Mouse (Mus musculus) neural tube, embryonic 15.5 days (tissue): Measurements from ENCODE around the gene Acsf2. TPM values are rescaled to one million over a fixed set of nuclear protein-coding genes. Genes with fewer than 3 reads are reported as not detected.
A peak's percentile ranks its signal among the peaks of the same experiment; 100 is the strongest.

ENCODE experiments used
- ATAC-seq: fragments of 200-750 bp; cut with Nextera tagmentation; 2 replicates; pipeline ENCODE4 v1.8.0; 2017; ENCODE audit warnings: mild to moderate bottlenecking, moderate TSS enrichment, moderate library complexity; ENCODE audit not compliant: low FRiP score
- H3K27ac ChIP-seq: fragments of 300-500 bp; sonication (generic); replicated peaks from 2 replicates; pipeline ENCODE4 v1.5.1; 2015; ENCODE audit warnings: mild to moderate bottlenecking, inconsistent platforms
- H3K27me3 ChIP-seq: fragments of 300-500 bp; sonication (generic); replicated peaks from 2 replicates; pipeline ENCODE4 v1.6.1; 2015; ENCODE audit warnings: inconsistent platforms
- H3K36me3 ChIP-seq: fragments of 300-500 bp; sonication (generic); 2 replicates; pipeline ENCODE4 v1.6.1; 2015; ENCODE audit warnings: inconsistent platforms
- H3K4me1 ChIP-seq: fragments of 300-500 bp; sonication (generic); 2 replicates; pipeline ENCODE4 v1.6.1; 2015; ENCODE audit warnings: inconsistent platforms
- H3K4me2 ChIP-seq: fragments of 300-500 bp; sonication (generic); 2 replicates; pipeline ENCODE4 v1.6.1; 2015; ENCODE audit warnings: inconsistent platforms, mild to moderate bottlenecking, moderate library complexity
- H3K4me3 ChIP-seq: fragments of 300-500 bp; sonication (generic); replicated peaks from 2 replicates; pipeline ENCODE4 v1.5.1; 2015; ENCODE audit warnings: mild to moderate bottlenecking, inconsistent platforms
- H3K9ac ChIP-seq: fragments of 300-500 bp; sonication (generic); replicated peaks from 2 replicates; pipeline ENCODE4 v1.6.1; 2015; ENCODE audit warnings: mild to moderate bottlenecking, inconsistent platforms
- H3K9me3 ChIP-seq: fragments of 300-500 bp; sonication (generic); replicated peaks from 2 replicates; pipeline ENCODE4 v1.6.1; 2016; ENCODE audit warnings: inconsistent platforms
- WGBS: fragments of 180-500 bp; shearing (Covaris S2); methylation state at CpG from one replicate; pipeline ENCODE4 v1.1.7; 2015; ENCODE audit warnings: mixed read lengths; 5-methylcytosine and 5-hydroxymethylcytosine counted together
- polyA plus RNA-seq: library from polyadenylated mRNA; unstranded; fragments of >200 nt; fragmentation: Nextera tagmentation; extraction: Ambion mirVana; gene quantifications from 2 replicates; pipeline ENCODE4 v1.2.1, GENCODE M21; 2015

Gene Acsf2
- polyA plus RNA-seq, 1 experiment from 2014 or later = 1.1 TPM

DNA sequence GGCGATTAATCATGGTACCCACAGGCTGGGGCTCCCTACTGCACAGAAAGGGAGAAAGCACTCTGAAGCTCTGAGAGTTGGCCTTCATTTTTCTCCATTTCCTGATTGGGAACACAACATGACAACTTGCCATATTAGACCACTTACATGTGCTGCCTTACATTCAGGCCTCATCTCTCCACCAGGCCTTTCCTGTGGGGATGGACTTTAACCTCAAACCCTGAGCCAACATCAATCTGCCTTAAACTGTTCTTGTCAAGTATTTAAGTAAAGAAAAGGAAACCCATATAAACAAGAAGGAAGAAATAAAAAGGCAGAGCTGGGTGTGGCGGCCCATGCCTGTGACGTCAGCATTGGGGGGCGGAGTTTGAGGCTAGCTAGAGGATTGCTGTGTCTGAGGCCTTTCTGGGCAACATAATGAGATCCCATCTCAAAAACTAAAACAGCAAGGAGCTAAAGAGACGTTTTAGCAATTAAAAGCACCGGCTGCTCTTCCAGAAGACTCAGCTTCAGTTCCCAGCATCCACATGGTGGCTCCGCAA is 5.3 kb downstream of the Acsf2 start:
- Histone ChIP-seq H3K9ac (no peak overlapping the region), H3K4me1 (peaks cover 5% of the 10 kb centered on the region), H3K27ac (no peak overlapping the region), H3K36me3 (no peaks in the 10 kb centered on the region), H3K4me2 (no peak overlapping the region), H3K4me3 (no peak overlapping the region), H3K9me3 (no peaks in the 10 kb centered on the region), H3K27me3 (peaks cover 8% of the 10 kb centered on the region; the same call in 1 of the 2 replicates)
- no peak for ATAC-seq
- 75% methylated on average over 7 of the region's 7 CpGs for WGBS

DNA sequence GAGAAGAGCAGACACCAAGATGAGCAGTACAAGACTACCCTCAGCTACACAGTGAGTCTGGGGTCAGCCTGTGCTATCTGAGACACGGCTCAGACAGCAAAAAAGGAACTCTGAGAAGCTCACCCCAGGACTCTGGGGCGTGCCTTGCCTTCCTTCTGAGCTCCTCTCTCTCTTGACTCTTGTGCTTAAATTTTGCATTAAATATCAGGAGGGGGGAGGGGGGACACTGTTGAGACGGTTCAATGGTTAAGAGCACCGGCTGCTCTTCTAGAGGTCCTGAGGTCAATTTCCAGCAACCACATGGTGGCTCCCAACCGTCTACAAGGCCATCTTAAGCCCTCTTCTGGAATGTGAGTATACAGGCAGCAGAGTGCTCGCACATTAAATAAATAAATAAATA is 14.2 kb downstream of the Acsf2 start:
- no peak for ATAC-seq
- Histone ChIP-seq H3K27me3 (no peaks in the 10 kb centered on the region), H3K27ac (no peak overlapping the region), H3K9me3 (no peaks in the 10 kb centered on the region), H3K36me3 (no peaks in the 10 kb centered on the region), H3K4me2 (no peak overlapping the region), H3K9ac (no peak overlapping the region), H3K4me1 (peaks cover 7% of the 10 kb centered on the region), H3K4me3 (no peak overlapping the region)
- WGBS = 81% methylated on average over 6 of the region's 6 CpGs

DNA sequence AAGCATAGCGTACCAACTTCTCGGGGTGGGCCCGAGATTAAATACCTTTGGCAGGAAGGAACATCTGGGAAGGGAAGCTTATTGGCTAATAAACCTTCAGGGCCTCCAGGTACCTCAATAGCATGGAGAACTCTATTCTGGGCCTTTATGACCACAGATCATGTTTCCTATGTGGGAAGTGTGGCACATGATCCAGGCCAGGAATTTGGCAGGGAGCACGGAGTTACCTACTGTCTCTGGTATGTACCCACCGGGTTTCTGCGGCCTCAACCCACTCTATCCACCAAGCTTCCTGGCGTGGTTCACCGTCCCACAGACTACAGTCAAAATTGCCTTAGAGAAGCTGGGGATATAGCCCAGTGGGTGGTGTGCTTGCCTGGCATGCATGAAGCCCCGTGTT is 16.6 kb downstream of the Acsf2 start:
- Histone ChIP-seq H3K4me3 (no peak overlapping the region), H3K27ac (no peak overlapping the region), H3K4me2 (no peak overlapping the region), H3K4me1 (no peaks in the 10 kb centered on the region), H3K36me3 (no peaks in the 10 kb centered on the region), H3K27me3 (no peaks in the 10 kb centered on the region), H3K9ac (no peak overlapping the region), H3K9me3 (no peaks in the 10 kb centered on the region)
- 95% methylated on average over 9 of the region's 9 CpGs for WGBS
- ATAC-seq = no peak

DNA sequence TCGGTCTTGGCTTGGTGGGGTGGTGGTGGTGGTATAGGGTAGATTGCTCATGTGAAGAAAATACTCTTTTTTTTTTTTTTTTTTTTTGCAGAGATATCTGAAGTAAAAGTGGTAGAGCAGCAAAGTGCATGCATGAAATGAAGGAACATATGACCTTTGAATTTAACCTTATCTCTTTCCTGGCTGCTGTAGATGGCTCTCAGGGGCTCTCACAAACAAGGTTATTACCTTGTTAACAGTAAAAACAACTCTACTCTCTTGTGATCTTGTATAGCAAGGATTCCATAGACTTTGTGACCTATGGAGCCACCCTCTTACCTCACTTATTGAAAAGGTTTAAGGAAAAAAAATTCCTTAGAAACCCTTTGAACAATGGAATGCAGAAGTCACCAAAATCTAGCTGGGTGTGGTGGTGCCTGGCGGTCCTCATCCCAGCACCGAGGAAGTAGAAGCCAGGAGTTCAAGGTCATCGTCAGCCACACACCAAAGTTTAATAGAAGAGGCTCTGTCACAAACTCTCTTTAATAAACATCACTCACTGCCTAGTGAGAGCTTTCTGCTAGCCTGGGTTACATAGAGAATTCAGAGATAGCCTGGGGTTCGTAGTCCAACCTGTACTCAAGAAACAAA is 21.4 kb downstream of the Acsf2 start:
- Histone ChIP-seq H3K9me3 (no peaks in the 10 kb centered on the region), H3K27ac (no peak overlapping the region), H3K4me2 (no peak overlapping the region), H3K9ac (no peak overlapping the region), H3K36me3 (no peaks in the 10 kb centered on the region), H3K27me3 (no peaks in the 10 kb centered on the region), H3K4me1 (no peaks in the 10 kb centered on the region), H3K4me3 (no peak overlapping the region)
- no peak for ATAC-seq
- WGBS = 96% methylated on average over 5 of the region's 5 CpGs

DNA sequence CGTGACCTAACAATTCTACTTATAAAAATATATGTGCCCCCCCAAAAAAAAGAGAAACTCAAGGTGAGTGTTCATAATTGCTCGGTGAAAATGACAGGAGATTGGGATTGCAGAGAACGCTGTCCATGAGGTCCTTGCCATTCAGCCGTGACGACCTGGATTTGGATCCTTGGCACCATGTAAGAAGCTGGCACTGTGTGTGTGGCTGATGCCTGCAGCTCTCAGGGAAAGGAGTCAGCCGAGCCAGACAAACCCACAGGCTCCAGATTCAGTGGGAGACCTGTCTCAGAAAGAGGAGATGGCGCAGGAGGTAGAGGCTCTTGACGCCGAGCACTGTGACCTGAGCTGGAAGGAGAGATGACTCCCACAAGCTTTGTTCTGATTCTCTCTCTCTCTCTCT is 25.3 kb downstream of the Acsf2 start:
- H3K27ac ChIP-seq = no peak overlapping the region
- no peaks in the 10 kb centered on the region for H3K27me3 ChIP-seq
- no peaks in the 10 kb centered on the region for H3K4me1 ChIP-seq
- no peak for ATAC-seq
- H3K4me2 ChIP-seq = no peak overlapping the region
- H3K9ac ChIP-seq = no peak overlapping the region
- WGBS = 88% methylated on average over 9 of the region's 9 CpGs
- no peaks in the 10 kb centered on the region for H3K9me3 ChIP-seq
- H3K36me3 ChIP-seq = no peaks in the 10 kb centered on the region
- H3K4me3 ChIP-seq = no peak overlapping the region

DNA sequence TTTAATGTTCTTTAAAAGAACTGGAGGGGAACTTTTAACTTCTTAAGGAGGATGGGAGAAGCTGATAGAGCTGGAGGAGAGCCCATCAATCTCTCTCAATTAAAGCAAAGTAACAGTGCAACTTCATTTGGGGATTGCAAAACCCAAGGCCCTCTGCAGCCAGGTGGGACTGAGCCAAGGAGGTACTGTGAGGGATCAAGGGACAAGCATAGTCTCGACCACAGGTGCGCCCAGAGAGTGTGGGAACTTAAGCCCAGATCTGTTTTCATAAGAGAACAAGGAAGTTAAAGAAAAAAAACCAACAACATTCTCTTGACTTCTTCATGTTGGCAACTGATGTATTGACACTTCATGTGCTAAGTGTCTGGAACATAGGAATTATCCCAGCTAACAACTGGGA is 26.6 kb downstream of the Acsf2 start:
- Histone ChIP-seq H3K4me3 (no peak overlapping the region), H3K36me3 (no peaks in the 10 kb centered on the region), H3K9me3 (no peaks in the 10 kb centered on the region), H3K4me1 (no peaks in the 10 kb centered on the region), H3K9ac (no peak overlapping the region), H3K4me2 (no peak overlapping the region), H3K27ac (no peak overlapping the region), H3K27me3 (no peaks in the 10 kb centered on the region)
- ATAC-seq = no peak
- 82% methylated on average over 2 of the region's 2 CpGs for WGBS

DNA sequence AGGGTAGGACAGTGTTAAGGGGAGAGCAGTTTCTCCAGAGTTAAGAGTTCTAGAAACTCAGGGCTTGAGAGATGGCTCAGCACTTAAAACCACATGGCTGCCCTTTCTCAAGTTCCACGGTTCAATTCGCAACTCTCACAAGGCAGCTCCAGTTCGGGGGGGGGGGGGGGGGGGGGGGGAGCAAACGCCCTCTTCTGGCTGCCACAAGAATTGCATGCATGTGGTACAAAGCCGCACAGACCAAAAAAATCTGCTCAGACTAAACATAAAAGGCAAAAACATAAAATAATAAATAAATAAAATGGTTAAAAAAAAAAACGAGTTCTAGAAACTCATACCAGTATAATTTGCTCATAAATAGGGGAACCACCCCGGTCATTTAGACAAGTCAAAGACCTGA is 27.1 kb downstream of the Acsf2 start:
- Histone ChIP-seq H3K36me3 (no peaks in the 10 kb centered on the region), H3K9ac (no peak overlapping the region), H3K4me1 (no peaks in the 10 kb centered on the region), H3K9me3 (no peaks in the 10 kb centered on the region), H3K27ac (no peak overlapping the region), H3K27me3 (no peaks in the 10 kb centered on the region), H3K4me3 (no peak overlapping the region), H3K4me2 (no peak overlapping the region)
- no peak for ATAC-seq
- 23% methylated on average over 6 of the region's 7 CpGs for WGBS

DNA sequence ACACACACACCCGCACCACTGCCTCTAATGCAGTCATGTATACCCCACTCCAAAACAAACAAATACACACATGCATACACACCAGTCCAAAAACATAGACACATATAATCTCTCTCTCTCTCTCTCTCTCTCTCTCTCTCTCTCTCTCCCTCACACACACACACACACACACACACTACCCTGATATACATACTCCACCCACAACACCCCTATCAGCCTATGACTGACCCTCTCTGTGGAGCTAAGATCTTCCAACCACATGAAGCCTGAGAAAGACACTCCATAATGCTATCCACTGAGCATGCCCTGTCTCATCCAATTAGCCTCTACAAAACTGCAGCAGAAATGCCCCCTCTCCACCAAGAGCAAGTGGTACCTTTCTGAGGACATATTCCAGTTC is 29.8 kb downstream of the Acsf2 start:
- no peaks in the 10 kb centered on the region for H3K9me3 ChIP-seq
- WGBS = 97% methylated on average over 1 of the region's 1 CpGs
- no peak overlapping the region for H3K4me2 ChIP-seq
- no peak overlapping the region for H3K4me3 ChIP-seq
- no peak overlapping the region for H3K27ac ChIP-seq
- ATAC-seq = no peak
- no peaks in the 10 kb centered on the region for H3K4me1 ChIP-seq
- H3K9ac ChIP-seq = no peak overlapping the region
- no peaks in the 10 kb centered on the region for H3K27me3 ChIP-seq
- H3K36me3 ChIP-seq = no peaks in the 10 kb centered on the region

DNA sequence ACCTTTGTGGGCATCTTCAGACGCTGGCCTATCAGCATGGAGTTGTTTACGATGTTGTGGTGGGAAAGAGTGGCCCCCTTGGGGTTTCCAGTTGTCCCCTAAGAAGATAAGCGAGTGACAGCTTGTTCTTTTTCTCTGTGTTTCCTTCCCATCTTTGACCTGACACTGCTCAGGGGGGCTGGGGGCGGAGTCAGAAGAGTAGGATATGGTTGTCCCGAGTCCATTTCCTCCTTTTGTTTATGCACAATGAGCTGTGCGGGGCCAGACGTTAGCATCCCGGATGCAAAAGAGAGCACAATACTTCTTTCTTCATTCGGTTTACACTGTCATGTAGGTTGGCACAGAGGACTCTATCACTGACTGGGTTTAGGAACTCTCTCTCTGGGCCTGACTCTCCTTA is 31.1 kb downstream of the Acsf2 start:
- Histone ChIP-seq H3K27ac (no peak overlapping the region), H3K36me3 (no peaks in the 10 kb centered on the region), H3K4me3 (no peak overlapping the region), H3K4me1 (no peaks in the 10 kb centered on the region), H3K27me3 (peaks cover 6% of the 10 kb centered on the region), H3K4me2 (no peak overlapping the region), H3K9ac (no peak overlapping the region), H3K9me3 (no peaks in the 10 kb centered on the region)
- WGBS = 28% methylated on average over 9 of the region's 9 CpGs
- no peak for ATAC-seq

DNA sequence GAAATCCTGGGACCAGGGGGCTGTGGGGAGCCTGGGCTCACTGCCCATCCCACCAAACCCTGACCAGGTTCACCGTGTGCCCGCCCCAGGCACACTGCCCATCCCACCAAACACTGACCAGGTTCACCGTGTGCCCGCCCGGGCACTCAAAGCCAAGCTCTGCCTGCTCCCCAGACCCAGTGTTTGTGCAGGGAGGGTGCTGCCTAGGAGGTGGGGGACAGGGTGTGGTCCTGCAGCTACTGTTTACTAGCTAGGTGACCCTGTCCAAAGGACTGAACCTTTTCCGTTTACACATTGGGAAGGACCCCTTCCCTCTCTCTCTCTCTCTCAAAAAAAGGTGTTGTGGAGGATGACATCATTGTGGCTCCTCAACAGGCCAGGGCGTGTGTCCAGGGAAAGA is 34.3 kb downstream of the Acsf2 start:
- WGBS = 96% methylated on average over 7 of the region's 7 CpGs
- ATAC-seq = no peak
- Histone ChIP-seq H3K4me3 (no peak overlapping the region), H3K27ac (no peak overlapping the region), H3K4me1 (peaks cover 12% of the 10 kb centered on the region), H3K27me3 (peaks cover 30% of the 10 kb centered on the region), H3K9me3 (no peaks in the 10 kb centered on the region), H3K9ac (no peak overlapping the region), H3K4me2 (no peak overlapping the region), H3K36me3 (no peaks in the 10 kb centered on the region)

DNA sequence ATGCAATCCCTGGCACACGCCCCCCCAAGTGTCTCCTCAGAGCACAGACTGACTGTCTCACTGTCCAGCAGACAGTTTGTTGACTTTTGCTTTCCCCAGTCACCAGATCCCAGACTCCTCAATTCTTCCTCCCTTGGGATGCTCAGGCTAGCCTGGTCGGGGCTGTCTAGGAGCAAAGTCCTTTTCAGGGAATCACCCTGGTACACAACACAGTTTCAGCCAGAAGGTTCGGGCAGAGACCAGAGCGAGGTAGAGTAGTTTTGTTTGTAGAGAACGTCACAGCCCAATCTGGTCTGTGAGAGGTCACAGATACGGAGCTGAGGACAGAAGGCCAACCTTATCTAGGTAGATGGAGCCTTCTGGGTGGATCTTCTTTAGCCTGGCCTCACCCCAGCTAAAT is 35.1 kb downstream of the Acsf2 start:
- Histone ChIP-seq H3K4me2 (no peak overlapping the region), H3K27ac (no peak overlapping the region), H3K27me3 (peaks cover 30% of the 10 kb centered on the region), H3K4me3 (no peak overlapping the region), H3K4me1 (peaks cover 12% of the 10 kb centered on the region), H3K9me3 (no peaks in the 10 kb centered on the region), H3K36me3 (no peaks in the 10 kb centered on the region), H3K9ac (no peak overlapping the region)
- WGBS = 88% methylated on average over 6 of the region's 6 CpGs
- no peak for ATAC-seq

DNA sequence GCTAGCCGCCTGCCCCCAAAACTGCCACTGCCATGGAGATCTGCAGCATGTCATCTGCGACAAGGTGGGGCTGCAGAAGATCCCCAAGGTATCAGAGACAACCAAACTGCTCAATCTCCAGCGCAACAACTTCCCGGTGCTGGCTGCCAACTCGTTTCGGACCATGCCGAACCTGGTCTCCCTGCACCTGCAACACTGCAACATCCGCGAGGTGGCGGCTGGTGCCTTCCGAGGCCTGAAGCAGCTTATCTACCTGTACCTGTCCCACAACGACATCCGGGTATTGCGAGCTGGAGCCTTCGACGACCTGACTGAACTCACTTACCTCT is 36.6 kb downstream of the Acsf2 start:
- Histone ChIP-seq H3K4me2 (peak overlapping the region; percentile 52), H3K9ac (0 out of 2 replicates have a peak overlapping the region, but pooled peaks have one; percentile 1), H3K4me1 (peaks cover 12% of the 10 kb centered on the region), H3K9me3 (no peaks in the 10 kb centered on the region), H3K27ac (no peak overlapping the region), H3K27me3 (peaks cover 30% of the 10 kb centered on the region), H3K4me3 (peak overlapping the region; percentile 26), H3K36me3 (no peaks in the 10 kb centered on the region)
- WGBS = 17% methylated on average over 16 of the region's 16 CpGs
- ATAC-seq = no peak
